Mouse (Mus musculus): ENCODE data around the gene Klhl33. TPM values are rescaled to one million over a fixed set of nuclear protein-coding genes. Genes with fewer than 3 reads are reported as not detected.
"Not testable (repeated sequence)": the region's sequence is repeated elsewhere in the genome, so short reads cannot be mapped to it uniquely, and the experiment has no call there.

Gene Klhl33
- polyA plus RNA-seq, 1 experiment from 2014 or later = 0.09 TPM

- H3K4me1 ChIP-seq (replicated peaks) = peaks cover 46% of the 10 kb centered on the region
- no peak for DNase-seq (ENCODE audit: low spot score)
- H3K36me3 ChIP-seq = peaks cover 40% of the 10 kb centered on the region
- H3K27me3 ChIP-seq (ENCODE audit: insufficient read depth, poor library complexity, severe bottlenecking) = no peaks in the 10 kb centered on the region
- H3K4me3 ChIP-seq = no peak overlapping the region
- no peak overlapping the region for H3K27ac ChIP-seq
- 79% methylated on average over 3 of the region's 3 CpGs for WGBS
- H3K9me3 ChIP-seq = no peaks in the 10 kb centered on the region
These were observed 30.1 kb upstream of the Klhl33 start for GRCm38 (mm10) chr14:50927366-50927765.

- Histone ChIP-seq H3K27ac (peak overlapping the region; percentile 96), H3K27me3 (ENCODE audit: insufficient read depth, poor library complexity, severe bottlenecking) (no peaks in the 10 kb centered on the region), H3K9me3 (no peaks in the 10 kb centered on the region), H3K4me1 (replicated peaks) (peaks cover 36% of the 10 kb centered on the region), H3K36me3 (peaks cover 45% of the 10 kb centered on the region), H3K4me3 (peak overlapping the region; percentile 84)
- DNase-seq (ENCODE audit: low spot score) = peak; percentile 29
- 2% methylated on average over 38 of the region's 38 CpGs for WGBS
These were observed 28.0 kb upstream of the Klhl33 start for GRCm38 (mm10) chr14:50925111-50925920.

GRCm38 (mm10) chr14:50924281-50925064 is 27.2 kb upstream of the Klhl33 start, which contains the start of the genes Osgep and Apex1:
Gene Osgep, minus strand, starts transcription at chr14:50924893.
Gene Apex1, plus strand, starts transcription at chr14:50924968.
- H3K4me3 ChIP-seq = peak within 1 kb of the TSS; percentile 84
- peak within 1 kb of the TSS; percentile 96 for H3K27ac ChIP-seq
- peaks cover 52% of the 10 kb centered on the region for H3K36me3 ChIP-seq
- WGBS = under 1% methylated on average over 57 of the region's 57 CpGs
- peaks cover 28% of the 10 kb centered on the region for H3K4me1 ChIP-seq (replicated peaks)
- H3K27me3 ChIP-seq (ENCODE audit: insufficient read depth, poor library complexity, severe bottlenecking) = no peaks in the 10 kb centered on the region
- peak; percentile 97 for DNase-seq (ENCODE audit: low spot score)
- no peaks in the 10 kb centered on the region for H3K9me3 ChIP-seq

GRCm38 (mm10) chr14:50923437-50923836 is 26.1 kb upstream of the Klhl33 start:
- Histone ChIP-seq H3K4me1 (replicated peaks) (peaks cover 27% of the 10 kb centered on the region), H3K4me3 (peak overlapping the region; percentile 84), H3K36me3 (peaks cover 52% of the 10 kb centered on the region)
- 78% methylated on average over 1 of the region's 1 CpGs for WGBS
- not testable (repeated sequence) for H3K9me3 ChIP-seq; H3K27ac ChIP-seq; DNase-seq (ENCODE audit: low spot score); H3K27me3 ChIP-seq (ENCODE audit: insufficient read depth, poor library complexity, severe bottlenecking)

- Histone ChIP-seq H3K4me3 (no peak overlapping the region), H3K9me3 (no peaks in the 10 kb centered on the region), H3K27ac (no peak overlapping the region), H3K36me3 (peaks cover 55% of the 10 kb centered on the region), H3K4me1 (replicated peaks) (no peaks in the 10 kb centered on the region), H3K27me3 (ENCODE audit: insufficient read depth, poor library complexity, severe bottlenecking) (no peaks in the 10 kb centered on the region)
- 59% methylated on average over 3 of the region's 3 CpGs for WGBS
- no peak for DNase-seq (ENCODE audit: low spot score)
These were observed 14.0 kb upstream of the Klhl33 start for GRCm38 (mm10) chr14:50911356-50911755.

GRCm38 (mm10) chr14:50908126-50908525 is 10.8 kb upstream of the Klhl33 start:
- DNase-seq (ENCODE audit: low spot score) = no peak
- peaks cover 25% of the 10 kb centered on the region for H3K36me3 ChIP-seq
- H3K27me3 ChIP-seq (ENCODE audit: insufficient read depth, poor library complexity, severe bottlenecking) = no peaks in the 10 kb centered on the region
- peaks cover 6% of the 10 kb centered on the region; the same call in 1 of the 2 replicates for H3K4me1 ChIP-seq (replicated peaks)
- no peak overlapping the region for H3K4me3 ChIP-seq
- no peak overlapping the region for H3K27ac ChIP-seq
- 86% methylated on average over 4 of the region's 4 CpGs for WGBS
- no peaks in the 10 kb centered on the region for H3K9me3 ChIP-seq

GRCm38 (mm10) chr14:50905327-50905726 is 8.0 kb upstream of the Klhl33 start:
- not testable (repeated sequence) for H3K27ac ChIP-seq; H3K4me1 ChIP-seq (replicated peaks); DNase-seq (ENCODE audit: low spot score); H3K27me3 ChIP-seq (ENCODE audit: insufficient read depth, poor library complexity, severe bottlenecking); H3K9me3 ChIP-seq; H3K4me3 ChIP-seq; H3K36me3 ChIP-seq

GRCm38 (mm10) chr14:50904828-50905129 is 7.5 kb upstream of the Klhl33 start:
- Histone ChIP-seq H3K36me3 (no peaks in the 10 kb centered on the region), H3K9me3 (no peaks in the 10 kb centered on the region), H3K27me3 (ENCODE audit: insufficient read depth, poor library complexity, severe bottlenecking) (no peaks in the 10 kb centered on the region), H3K4me1 (replicated peaks) (peaks cover 6% of the 10 kb centered on the region; the same call in 1 of the 2 replicates), H3K27ac (no peak overlapping the region), H3K4me3 (no peak overlapping the region)
- DNase-seq (ENCODE audit: low spot score) = no peak
- 80% methylated on average over 4 of the region's 4 CpGs for WGBS

- Histone ChIP-seq H3K27me3 (ENCODE audit: insufficient read depth, poor library complexity, severe bottlenecking) (no peaks in the 10 kb centered on the region), H3K36me3 (no peaks in the 10 kb centered on the region), H3K4me3 (peak overlapping the region; percentile 58), H3K4me1 (replicated peaks) (peaks cover 6% of the 10 kb centered on the region; the same call in 1 of the 2 replicates), H3K27ac (peak overlapping the region; percentile 77), H3K9me3 (no peaks in the 10 kb centered on the region)
- DNase-seq (ENCODE audit: low spot score) = peak; percentile 66
- 2% methylated on average over 26 of the region's 26 CpGs for whole genome bisulfite sequencing
These were observed 6.9 kb upstream of the Klhl33 start for GRCm38 (mm10) chr14:50903973-50904827.

GRCm38 (mm10) chr14:50897992-50898391 is 685 bp upstream of the Klhl33 start:
- DNase-seq (ENCODE audit: low spot score) = not testable (repeated sequence)
- 94% methylated on average over 2 of the region's 2 CpGs for WGBS

GRCm38 (mm10) chr14:50896747-50897373 is 447 bp downstream of the Klhl33 start:
- Histone ChIP-seq H3K9me3 (no peaks in the 10 kb centered on the region), H3K27ac (0 out of 2 replicates have a peak overlapping the region, but pooled peaks have one; percentile 75), H3K4me1 (replicated peaks) (peaks cover 16% of the 10 kb centered on the region), H3K36me3 (no peaks in the 10 kb centered on the region), H3K27me3 (ENCODE audit: insufficient read depth, poor library complexity, severe bottlenecking) (peaks cover 30% of the 10 kb centered on the region), H3K4me3 (peak overlapping the region; percentile 58)
- DNase-seq (ENCODE audit: low spot score) = peak; percentile 28
- WGBS = 17% methylated on average over 23 of the region's 23 CpGs

More at GRCm38 (mm10) chr14:50897992-50898391, 685 bp upstream of the Klhl33 start:
- not testable (repeated sequence) for H3K9me3 ChIP-seq, H3K27ac ChIP-seq, H3K36me3 ChIP-seq, H3K4me3 ChIP-seq
- H3K4me1 ChIP-seq (replicated peaks) = peaks cover 16% of the 10 kb centered on the region
- peaks cover 30% of the 10 kb centered on the region for H3K27me3 ChIP-seq (ENCODE audit: insufficient read depth, poor library complexity, severe bottlenecking)

Measured in hindbrain, embryonic 10.5 days (tissue).